Mouse (Mus musculus): Measurements from ENCODE around the gene Pafah1b2. TPM values are rescaled to one million over a fixed set of nuclear protein-coding genes. Genes with fewer than 3 reads are reported as not detected.

The Pafah1b2 gene
- polyA plus RNA-seq, 1 experiment from 2014 or later: 263 TPM

DNA sequence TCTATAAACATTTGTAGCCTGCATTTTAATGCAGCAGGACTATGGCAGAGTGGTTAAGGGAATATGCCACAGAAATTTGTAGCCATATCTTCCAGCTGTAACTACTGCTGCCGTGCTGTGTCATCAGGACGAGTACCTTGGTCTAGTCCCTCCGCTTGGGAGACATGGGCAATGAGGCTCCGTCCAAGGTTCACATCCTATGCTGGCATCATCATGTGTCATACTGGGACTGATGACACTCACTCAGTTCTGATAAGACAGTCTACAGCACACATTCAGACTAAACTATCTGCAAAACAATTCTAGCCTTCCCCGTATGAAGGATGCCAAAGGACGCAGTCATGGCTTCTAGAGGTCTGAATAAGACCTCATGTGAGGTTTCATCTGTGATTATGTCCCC, 48.9 kb downstream of the Pafah1b2 start:
- Histone ChIP-seq H3K27me3 (replicated peaks; ENCODE audit: control insufficient read depth, insufficient read depth, low read length) (no peaks in the 10 kb centered on the region), H3K9me3 (ENCODE audit: control insufficient read depth, low read length) (no peaks in the 10 kb centered on the region), H3K36me3 (ENCODE audit: control insufficient read depth, insufficient read depth, low read length) (peaks cover 29% of the 10 kb centered on the region), H3K9ac (ENCODE audit: low read depth, low read length) (no peak overlapping the region), H3K4me2 (ENCODE audit: low read length) (no peak overlapping the region), H3K27ac (ENCODE audit: low read depth, low read length) (no peak overlapping the region), H3K4me1 (ENCODE audit: control insufficient read depth, insufficient read depth, low read depth, low read length) (no peaks in the 10 kb centered on the region), H3K4me3 (ENCODE audit: low read length) (no peak overlapping the region)
- no peak for ATAC-seq
- 94% methylated on average over 6 of the region's 6 CpGs for WGBS

DNA sequence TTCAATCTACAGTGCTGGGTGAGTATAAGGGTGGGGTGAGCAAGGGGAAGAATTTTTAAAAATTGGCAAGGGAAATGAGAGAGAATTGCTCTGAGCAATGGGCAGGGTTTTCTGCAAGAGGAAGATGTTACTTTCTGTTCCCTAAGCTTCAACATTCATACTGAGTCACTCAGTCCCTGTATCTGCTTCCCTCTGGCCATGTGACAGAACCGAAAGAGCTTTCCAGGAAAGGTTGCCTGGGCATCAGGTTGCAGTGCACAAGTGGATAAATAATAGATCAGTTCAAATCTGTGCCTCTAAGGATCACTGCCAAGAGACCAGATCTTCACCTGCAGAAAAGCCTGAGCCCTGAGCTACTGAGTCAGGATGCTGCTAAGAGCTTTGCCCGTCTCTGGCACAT, 50.6 kb downstream of the Pafah1b2 start:
- peaks cover 3% of the 10 kb centered on the region; the same call in 1 of the 2 replicates for H3K4me1 ChIP-seq (ENCODE audit: control insufficient read depth, insufficient read depth, low read depth, low read length)
- H3K4me3 ChIP-seq (ENCODE audit: low read length): no peak overlapping the region
- no peak overlapping the region for H3K27ac ChIP-seq (ENCODE audit: low read depth, low read length)
- ATAC-seq: no peak
- H3K4me2 ChIP-seq (ENCODE audit: low read length): no peak overlapping the region
- H3K9ac ChIP-seq (ENCODE audit: low read depth, low read length): no peak overlapping the region
- H3K9me3 ChIP-seq (ENCODE audit: control insufficient read depth, low read length): no peaks in the 10 kb centered on the region
- H3K27me3 ChIP-seq (replicated peaks; ENCODE audit: control insufficient read depth, insufficient read depth, low read length): no peaks in the 10 kb centered on the region
- peaks cover 23% of the 10 kb centered on the region; the same call in 1 of the 2 replicates for H3K36me3 ChIP-seq (ENCODE audit: control insufficient read depth, insufficient read depth, low read length)
- whole genome bisulfite sequencing: 85% methylated on average over 2 of the region's 2 CpGs

DNA sequence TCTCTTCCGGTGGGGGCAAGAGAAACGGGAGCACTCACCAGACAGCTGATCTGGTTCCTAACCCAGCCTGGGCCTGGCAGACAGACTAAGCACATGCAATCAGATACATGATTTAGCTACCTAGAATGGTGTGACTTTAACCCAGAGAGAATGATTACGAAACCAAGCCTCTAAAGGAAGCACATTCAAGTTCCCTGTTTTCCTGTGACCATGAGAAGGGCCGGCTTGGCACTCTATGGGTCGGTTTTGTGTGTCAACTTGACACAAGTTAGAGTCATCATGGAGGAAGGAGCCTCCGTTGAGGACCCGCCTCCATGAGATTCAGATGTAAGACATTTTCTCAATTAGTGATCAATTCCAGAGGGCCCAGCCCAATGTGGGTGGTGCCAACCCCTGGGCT, 52.8 kb downstream of the Pafah1b2 start:
- H3K36me3 ChIP-seq (ENCODE audit: control insufficient read depth, insufficient read depth, low read length): peaks cover 11% of the 10 kb centered on the region; the same call in 1 of the 2 replicates
- H3K9me3 ChIP-seq (ENCODE audit: control insufficient read depth, low read length): no peaks in the 10 kb centered on the region
- H3K4me1 ChIP-seq (ENCODE audit: control insufficient read depth, insufficient read depth, low read depth, low read length): peaks cover 10% of the 10 kb centered on the region
- no peak for ATAC-seq
- H3K27ac ChIP-seq (ENCODE audit: low read depth, low read length): no peak overlapping the region
- no peak overlapping the region for H3K4me2 ChIP-seq (ENCODE audit: low read length)
- H3K4me3 ChIP-seq (ENCODE audit: low read length): no peak overlapping the region
- WGBS: 88% methylated on average over 7 of the region's 7 CpGs
- H3K9ac ChIP-seq (ENCODE audit: low read depth, low read length): no peak overlapping the region
- no peaks in the 10 kb centered on the region for H3K27me3 ChIP-seq (replicated peaks; ENCODE audit: control insufficient read depth, insufficient read depth, low read length)

DNA sequence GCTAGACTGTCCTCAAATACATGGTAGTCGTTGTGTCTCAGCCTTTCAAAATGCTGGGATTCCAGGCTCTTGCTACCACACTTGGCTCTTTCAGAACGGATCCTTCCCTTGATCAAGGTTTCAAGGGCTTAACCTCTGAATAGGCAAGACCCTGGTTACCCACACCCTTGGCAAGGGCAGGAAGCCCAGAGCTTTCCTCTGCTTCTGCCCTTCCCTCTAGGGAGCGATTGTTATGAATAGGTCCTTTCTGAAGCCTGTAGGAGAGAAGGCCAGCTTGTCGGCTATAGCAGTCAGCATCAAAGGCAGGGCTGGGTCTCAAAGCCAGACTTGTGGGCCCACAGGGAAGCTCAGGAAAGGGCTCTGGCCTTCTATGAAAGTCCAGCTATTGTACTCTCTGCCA, 53.6 kb downstream of the Pafah1b2 start:
- Histone ChIP-seq H3K4me1 (ENCODE audit: control insufficient read depth, insufficient read depth, low read depth, low read length) (peaks cover 15% of the 10 kb centered on the region), H3K9me3 (ENCODE audit: control insufficient read depth, low read length) (no peaks in the 10 kb centered on the region), H3K9ac (ENCODE audit: low read depth, low read length) (no peak overlapping the region), H3K27ac (ENCODE audit: low read depth, low read length) (peak overlapping the region; percentile 8; the same call in 1 of the 2 replicates), H3K4me2 (ENCODE audit: low read length) (no peak overlapping the region), H3K36me3 (ENCODE audit: control insufficient read depth, insufficient read depth, low read length) (peaks cover 10% of the 10 kb centered on the region; the same call in 1 of the 2 replicates), H3K4me3 (ENCODE audit: low read length) (no peak overlapping the region), H3K27me3 (replicated peaks; ENCODE audit: control insufficient read depth, insufficient read depth, low read length) (no peaks in the 10 kb centered on the region)
- no peak for ATAC-seq
- 47% methylated on average over 4 of the region's 4 CpGs for WGBS

DNA sequence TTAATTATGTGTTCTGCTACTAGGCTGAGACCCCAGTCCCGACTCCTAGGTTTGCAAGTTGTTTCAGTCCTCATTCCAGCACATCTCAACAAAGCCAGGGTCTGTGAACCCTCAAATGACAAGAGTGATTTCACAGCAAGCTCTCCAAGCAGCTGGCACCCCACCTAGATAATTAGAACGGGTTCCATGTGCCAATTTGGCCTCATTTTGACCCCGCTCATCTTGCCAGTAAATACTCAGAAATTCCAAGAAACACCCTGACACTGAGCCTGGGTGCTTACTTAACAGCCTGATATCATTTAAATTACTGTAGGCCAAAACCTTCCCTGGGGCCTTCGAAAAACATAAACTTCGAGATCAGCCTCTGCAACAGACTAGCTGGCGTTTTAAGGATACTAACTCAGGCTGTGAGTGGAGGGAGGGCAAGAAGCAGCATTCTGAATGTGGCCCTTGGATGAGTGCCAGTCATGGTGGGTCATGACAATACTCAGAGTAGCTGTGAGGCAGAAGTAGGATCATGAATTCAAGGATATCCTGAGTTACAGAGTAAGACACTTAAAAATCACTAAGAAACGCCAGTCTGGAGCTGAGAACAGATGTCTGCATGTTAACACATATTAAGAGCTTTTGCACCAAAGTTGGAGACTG, 54.3 kb downstream of the Pafah1b2 start:
- Histone ChIP-seq H3K4me2 (ENCODE audit: low read length) (no peak overlapping the region), H3K27ac (ENCODE audit: low read depth, low read length) (peak overlapping the region; percentile 0; the same call in 1 of the 2 replicates), H3K4me3 (ENCODE audit: low read length) (no peak overlapping the region), H3K4me1 (ENCODE audit: control insufficient read depth, insufficient read depth, low read depth, low read length) (peaks cover 22% of the 10 kb centered on the region), H3K36me3 (ENCODE audit: control insufficient read depth, insufficient read depth, low read length) (peaks cover 10% of the 10 kb centered on the region; the same call in 1 of the 2 replicates), H3K27me3 (replicated peaks; ENCODE audit: control insufficient read depth, insufficient read depth, low read length) (no peaks in the 10 kb centered on the region), H3K9me3 (ENCODE audit: control insufficient read depth, low read length) (no peaks in the 10 kb centered on the region), H3K9ac (ENCODE audit: low read depth, low read length) (no peak overlapping the region)
- ATAC-seq: no peak
- WGBS: 56% methylated on average over 7 of the region's 7 CpGs

DNA sequence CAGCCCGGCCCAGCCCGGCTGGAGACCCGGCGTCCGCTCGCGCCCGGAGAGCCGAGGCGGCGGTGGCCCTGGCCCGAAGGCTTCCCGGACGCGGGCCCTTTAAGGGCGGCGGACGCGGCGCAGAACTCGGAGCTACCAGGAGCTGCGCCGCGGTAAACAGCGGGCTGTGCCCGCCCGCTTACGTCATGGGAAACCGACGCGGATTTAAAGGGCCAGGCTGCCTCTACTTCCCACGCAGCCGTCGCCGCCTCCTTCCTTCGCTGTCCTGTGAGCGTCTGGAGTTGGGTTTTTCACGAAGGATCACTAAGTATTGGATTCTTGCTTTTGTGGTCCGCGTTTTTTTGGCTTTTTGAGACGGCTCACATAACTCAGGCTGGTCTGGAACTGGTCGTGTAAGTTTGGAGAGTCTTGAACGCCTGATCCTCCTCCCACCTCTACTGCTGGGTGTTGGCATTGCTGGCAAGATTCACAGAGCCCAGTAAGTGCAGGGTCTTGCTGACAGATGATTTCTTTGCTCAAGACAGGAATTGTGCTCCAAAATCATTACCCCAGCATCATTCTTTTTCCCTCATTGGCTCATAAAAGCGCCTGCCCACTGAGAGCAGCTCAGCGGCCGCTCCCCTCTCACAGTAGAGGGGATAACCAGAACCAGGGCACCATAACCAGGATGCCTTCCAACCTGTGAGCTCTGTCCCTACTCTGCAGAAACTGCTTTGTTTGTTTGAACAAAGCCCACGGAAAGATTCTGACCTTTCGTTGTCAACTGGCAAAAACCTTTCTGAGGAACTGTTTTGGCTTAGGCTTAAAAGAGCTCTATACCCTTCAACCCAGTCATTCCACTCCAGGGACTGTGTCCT, 57.2 kb downstream of the Pafah1b2 start, which contains the start of gene Sidt2:
Gene Sidt2, minus strand, starts transcription at position 152 of the 857 bp plus-strand sequence.
- H3K4me2 ChIP-seq (ENCODE audit: low read length): peak within 1 kb of the TSS; percentile 73
- H3K27me3 ChIP-seq (replicated peaks; ENCODE audit: control insufficient read depth, insufficient read depth, low read length): no peaks in the 10 kb centered on the region
- H3K27ac ChIP-seq (ENCODE audit: low read depth, low read length): peak within 1 kb of the TSS; percentile 86
- under 1% methylated on average over 43 of the region's 48 CpGs for WGBS
- peak within 1 kb of the TSS; percentile 91 for H3K9ac ChIP-seq (ENCODE audit: low read depth, low read length)
- peaks cover 9% of the 10 kb centered on the region for H3K36me3 ChIP-seq (ENCODE audit: control insufficient read depth, insufficient read depth, low read length)
- peaks cover 25% of the 10 kb centered on the region for H3K4me1 ChIP-seq (ENCODE audit: control insufficient read depth, insufficient read depth, low read depth, low read length)
- ATAC-seq: peak; percentile 97
- peak within 1 kb of the TSS; percentile 79 for H3K4me3 ChIP-seq (ENCODE audit: low read length)
- H3K9me3 ChIP-seq (ENCODE audit: control insufficient read depth, low read length): no peaks in the 10 kb centered on the region

DNA sequence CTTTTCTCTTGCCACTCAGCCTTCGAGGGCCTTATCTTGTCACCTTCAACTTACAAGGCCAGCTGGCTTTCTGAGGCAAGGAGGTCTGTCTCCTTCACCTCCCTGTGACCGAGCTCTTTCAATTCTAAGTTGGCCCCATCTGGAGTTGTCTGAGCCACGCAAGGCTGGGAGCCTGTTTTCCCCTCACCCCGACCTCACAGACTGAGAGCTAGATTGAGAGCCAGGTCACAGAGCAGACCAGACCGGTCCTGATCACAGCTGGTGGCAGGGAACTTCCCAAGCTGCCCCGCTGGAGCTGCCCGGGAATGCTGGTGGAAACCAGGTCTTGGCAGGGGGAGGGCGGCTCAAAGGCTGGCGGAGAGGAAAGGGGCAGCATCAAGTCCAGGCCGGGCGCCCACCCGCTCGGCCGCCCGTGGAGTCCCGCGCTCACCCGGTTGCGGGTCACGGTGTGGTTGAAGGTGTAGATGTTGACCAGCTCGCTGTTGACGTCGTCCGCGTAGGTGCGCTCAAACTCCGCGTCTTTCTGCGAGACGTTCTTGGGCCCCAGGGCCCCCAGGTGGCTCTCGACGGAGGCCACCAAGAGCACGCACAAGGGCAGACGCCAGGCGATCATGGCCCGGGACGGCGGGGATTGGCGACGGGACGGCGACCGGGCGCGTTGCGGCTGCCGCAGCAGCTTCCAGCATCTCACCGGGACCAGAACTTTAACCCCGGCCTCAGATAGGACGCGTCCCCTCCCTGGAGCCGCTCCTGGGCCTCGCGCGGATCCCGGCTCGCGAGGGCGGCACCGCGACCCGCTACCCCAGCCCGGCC, 58.0 kb downstream of the Pafah1b2 start:
- peak overlapping the region; percentile 73 for H3K4me2 ChIP-seq (ENCODE audit: low read length)

DNA sequence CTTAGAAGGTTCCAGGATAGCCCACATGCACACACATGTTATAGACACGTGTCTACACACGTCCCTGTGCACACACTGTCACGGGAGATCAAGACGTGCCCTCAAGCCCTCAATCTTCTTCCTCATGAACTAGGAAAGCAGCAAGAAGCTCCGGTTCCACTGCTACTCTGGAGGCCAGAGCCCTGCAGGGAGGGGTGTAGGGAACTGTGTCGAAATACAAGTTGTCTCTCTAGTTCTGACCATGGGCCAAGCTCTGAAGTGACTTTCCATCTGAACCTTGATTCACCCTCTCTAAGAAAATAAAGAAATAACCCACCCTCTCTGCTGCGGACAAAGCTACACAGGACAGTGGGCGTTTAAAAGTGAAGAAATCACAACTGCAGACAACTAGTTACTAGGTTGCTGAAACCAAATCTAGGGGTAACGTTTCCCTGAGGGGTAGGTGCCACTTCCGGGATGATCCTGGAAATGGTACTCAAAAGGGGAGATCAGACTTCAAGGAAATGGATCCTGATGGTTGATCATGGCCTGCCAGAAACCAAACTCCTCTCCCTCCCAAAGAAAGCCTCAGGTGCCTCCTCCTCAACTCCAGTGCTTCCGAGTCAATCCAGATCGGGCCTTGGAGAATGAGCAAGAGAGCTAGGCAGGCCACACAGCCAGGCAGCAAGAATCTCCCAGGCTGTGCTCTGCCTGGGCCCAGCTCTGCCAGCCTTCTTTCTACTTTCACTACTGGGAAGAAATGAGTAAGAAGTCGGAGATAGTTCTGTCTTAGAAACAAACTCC, 58.8 kb downstream of the Pafah1b2 start:
- Histone ChIP-seq H3K9me3 (ENCODE audit: control insufficient read depth, low read length) (no peaks in the 10 kb centered on the region), H3K4me3 (ENCODE audit: low read length) (peak overlapping the region; percentile 79), H3K36me3 (ENCODE audit: control insufficient read depth, insufficient read depth, low read length) (peaks cover 22% of the 10 kb centered on the region), H3K9ac (ENCODE audit: low read depth, low read length) (peak overlapping the region; percentile 91), H3K4me1 (ENCODE audit: control insufficient read depth, insufficient read depth, low read depth, low read length) (peaks cover 25% of the 10 kb centered on the region), H3K27me3 (replicated peaks; ENCODE audit: control insufficient read depth, insufficient read depth, low read length) (no peaks in the 10 kb centered on the region), H3K27ac (ENCODE audit: low read depth, low read length) (peak overlapping the region; percentile 86), H3K4me2 (ENCODE audit: low read length) (peak overlapping the region; percentile 73)
- WGBS: 62% methylated on average over 13 of the region's 13 CpGs
- ATAC-seq: no peak

More for the DNA sequence above, 58.0 kb downstream of the Pafah1b2 start:
- Histone ChIP-seq H3K4me1 (ENCODE audit: control insufficient read depth, insufficient read depth, low read depth, low read length) (peaks cover 25% of the 10 kb centered on the region), H3K27ac (ENCODE audit: low read depth, low read length) (peak overlapping the region; percentile 86), H3K36me3 (ENCODE audit: control insufficient read depth, insufficient read depth, low read length) (peaks cover 15% of the 10 kb centered on the region), H3K27me3 (replicated peaks; ENCODE audit: control insufficient read depth, insufficient read depth, low read length) (no peaks in the 10 kb centered on the region), H3K9ac (ENCODE audit: low read depth, low read length) (peak overlapping the region; percentile 91), H3K9me3 (ENCODE audit: control insufficient read depth, low read length) (no peaks in the 10 kb centered on the region), H3K4me3 (ENCODE audit: low read length) (peak overlapping the region; percentile 79)
- WGBS: under 1% methylated on average over 52 of the region's 63 CpGs
- ATAC-seq: peak; percentile 28
